Mouse (Mus musculus): ENCODE data around the gene Mylip. TPM values are rescaled to one million over a fixed set of nuclear protein-coding genes. Genes with fewer than 3 reads are reported as not detected.

Mylip gene
- total and polyA plus RNA-seq, 2 experiments from 2014 or later, result 3.7 to 16.6 TPM

DNA sequence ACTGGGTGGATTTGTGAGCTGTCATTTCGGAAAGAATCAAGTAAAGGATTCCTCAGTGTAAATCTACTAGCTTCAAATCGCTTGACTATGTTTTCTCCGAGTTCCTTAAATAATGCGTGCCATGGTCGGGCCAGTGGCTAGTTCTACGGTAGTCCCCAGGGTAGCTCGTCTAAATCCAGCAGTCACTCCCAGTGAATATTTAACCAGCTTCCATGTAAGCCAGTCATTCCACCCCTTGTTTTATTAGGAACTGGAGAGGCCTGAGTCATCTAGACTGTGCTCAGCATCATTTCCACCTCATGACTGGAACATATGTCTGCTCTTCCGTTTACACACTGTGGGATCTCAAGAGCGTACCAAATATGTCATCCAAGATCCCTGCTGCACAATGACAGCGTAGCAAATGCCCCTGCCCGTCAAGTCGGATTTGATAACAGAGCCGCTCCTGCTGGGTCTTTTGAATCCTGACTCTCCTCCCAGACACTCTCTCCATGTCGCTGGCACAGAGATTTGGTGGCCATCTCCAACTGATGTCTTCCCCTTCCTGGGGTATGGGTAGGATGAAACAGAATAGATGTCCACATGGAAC is 71.9 kb downstream of the Mylip start:
- no peaks in the 10 kb centered on the region for H3K4me1 ChIP-seq (ENCODE audit: insufficient read depth, low read length)
- H3K27ac ChIP-seq (ENCODE audit: low read depth, low read length), result no peak overlapping the region
- peak; percentile 71 for DNase-seq (ENCODE audit: low spot score)
- no peak overlapping the region for H3K4me3 ChIP-seq (ENCODE audit: low read depth, low read length)
- no peak for ATAC-seq (ENCODE audit: low FRiP score)
- WGBS, result 77% methylated on average over 14 of the region's 14 CpGs
- no peaks in the 10 kb centered on the region for H3K9me3 ChIP-seq (ENCODE audit: low read length)
- no peak overlapping the region for H3K9ac ChIP-seq (replicated peaks; ENCODE audit: low read length, poor library complexity, severe bottlenecking)
- H3K27me3 ChIP-seq (ENCODE audit: insufficient read depth, low read length), result no peaks in the 10 kb centered on the region
- no peaks in the 10 kb centered on the region for H3K36me3 ChIP-seq (ENCODE audit: insufficient read depth, low read length)
- no peak for TF ChIP-seq CTCF (IDR thresholded peaks at IDR 0.05)
- no peak overlapping the region for H3K4me2 ChIP-seq (ENCODE audit: low read depth, low read length, poor library complexity, severe bottlenecking)

Other genes starting within 250 kb of the Mylip start
- gene Gmpr, start 117.7 kb downstream of the Mylip start, total RNA-seq (2014; rRNA removed), result 23.3 and 29.2 TPM in 2 replicates
- 36.7 and 39.5 TPM in 2 replicates for gene Gmpr, start 117.7 kb downstream of the Mylip start, polyA plus RNA-seq (2015; fragmentation: Nextera tagmentation; extraction: Ambion mirVana)

Data from midbrain, postnatal 0 days (tissue).